Mouse (Mus musculus): Measurements from ENCODE around the gene Exoc4.

DNA sequence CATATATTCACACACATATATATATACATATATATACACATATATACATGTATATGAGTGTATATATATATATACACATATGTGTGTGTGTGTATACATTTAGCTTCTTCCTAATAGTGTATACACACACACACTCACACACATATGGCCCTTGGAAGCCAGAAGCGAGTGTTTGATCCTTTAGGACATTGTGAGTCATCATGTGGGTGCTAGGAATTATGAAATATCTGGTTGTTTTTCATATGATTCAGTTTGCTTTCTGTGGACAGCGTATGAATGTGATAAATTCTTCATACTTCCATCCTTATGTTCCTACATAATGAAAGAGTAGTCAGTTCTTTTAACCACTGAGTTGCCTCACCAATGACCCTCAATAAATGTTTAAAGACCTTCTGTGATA, 473.9 kb downstream of the Exoc4 start:
- TF ChIP-seq CTCF (IDR thresholded peaks at IDR 0.05; ENCODE audit: insufficient read depth, low read length) (no peak), POLR2A (IDR thresholded peaks at IDR 0.05; ENCODE audit: borderline replicate concordance, extremely low read depth, low read depth, low read length) (no peak)
